Mouse (Mus musculus) embryonic facial prominence, embryonic 11.5 days (tissue): ENCODE results near the gene Drap1. TPM values are rescaled to one million over a fixed set of nuclear protein-coding genes. Genes with fewer than 3 reads are reported as not detected.
A peak's percentile ranks its signal among the peaks of the same experiment; 100 is the strongest.

Source experiments
- ATAC-seq: fragments of 200-750 bp; cut with Nextera tagmentation; replicated peaks from 2 replicates; pipeline ENCODE4 v1.8.0; 2017; ENCODE audit warnings: low read depth; ENCODE audit not compliant: insufficient number of reproducible peaks, low FRiP score, low TSS enrichment
- DNase-seq: peaks from one replicate; pipeline ENCODE4 v3.0.0-alpha.2; 2015; ENCODE audit warnings: low spot score
- H3K27ac ChIP-seq: fragments of 300-500 bp; sonication (generic); replicated peaks from 2 replicates; pipeline ENCODE4 v1.5.1; 2014; ENCODE audit warnings: mild to moderate bottlenecking, low read depth, low read length, control low read depth
- H3K27me3 ChIP-seq: fragments of 300-500 bp; sonication (generic); 2 replicates; pipeline ENCODE4 v1.6.1; 2014; ENCODE audit warnings: mild to moderate bottlenecking, low read length, moderate library complexity, mixed read lengths; ENCODE audit not compliant: control insufficient read depth, insufficient read depth
- H3K36me3 ChIP-seq: fragments of 300-500 bp; sonication (generic); replicated peaks from 2 replicates; pipeline ENCODE4 v1.6.1; 2014; ENCODE audit warnings: low read depth, mild to moderate bottlenecking, low read length, moderate library complexity, mixed read lengths; ENCODE audit not compliant: control insufficient read depth, insufficient read depth
- H3K4me1 ChIP-seq: fragments of 300-500 bp; sonication (generic); 2 replicates; pipeline ENCODE4 v1.6.1; 2014; ENCODE audit warnings: low read length, mixed read lengths; ENCODE audit not compliant: control insufficient read depth, insufficient read depth
- H3K4me2 ChIP-seq: fragments of 300-500 bp; sonication (generic); 2 replicates; pipeline ENCODE4 v1.6.1; 2014; ENCODE audit warnings: low read depth, mild to moderate bottlenecking, control low read depth, low read length, moderate library complexity
- H3K4me3 ChIP-seq: fragments of 300-500 bp; sonication (generic); 2 replicates; pipeline ENCODE4 v1.5.1; 2014; ENCODE audit warnings: low read depth, low read length, control low read depth
- H3K9ac ChIP-seq: fragments of 300-500 bp; sonication (generic); replicated peaks from 2 replicates; pipeline ENCODE4 v1.6.1; 2014; ENCODE audit warnings: mild to moderate bottlenecking, control low read depth, low read length
- H3K9me3 ChIP-seq: fragments of 300-500 bp; sonication (generic); replicated peaks from 2 replicates; pipeline ENCODE4 v1.6.1; 2016; ENCODE audit warnings: mild to moderate bottlenecking, low read length, inconsistent platforms, mixed read lengths; ENCODE audit not compliant: control insufficient read depth
- WGBS: fragments of 180-500 bp; shearing (Covaris S2); extraction: QIAGEN DNeasy Blood & Tissue Kit; methylation state at CpG from one replicate; pipeline ENCODE4 v1.1.7; 2014; 5-methylcytosine and 5-hydroxymethylcytosine counted together
- polyA plus RNA-seq: library from polyadenylated mRNA; unstranded; fragments of >200 nt; fragmentation: Nextera tagmentation; extraction: Ambion mirVana; gene quantifications from 2 replicates; pipeline ENCODE4 v1.2.1, GENCODE M21; 2014

Drap1 gene
- polyA plus RNA-seq, 1 experiment from 2014 or later = 213 TPM

- no peaks in the 10 kb centered on the region for H3K36me3 ChIP-seq
- H3K4me2 ChIP-seq = peak within 1 kb of the TSS; percentile 91
- peaks cover 8% of the 10 kb centered on the region for H3K4me1 ChIP-seq
- H3K9me3 ChIP-seq = no peaks in the 10 kb centered on the region
- no peak within 1 kb of the TSS for H3K27ac ChIP-seq
- peak within 1 kb of the TSS; percentile 50 for H3K4me3 ChIP-seq
- WGBS = 2% methylated on average over 70 of the region's 70 CpGs
- H3K9ac ChIP-seq = 0 out of 2 replicates have a peak within 1 kb of the TSS, but pooled peaks have one; percentile 34
- ATAC-seq = peak; percentile 46; the same call in 1 of the 2 replicates
- peak; percentile 67 for DNase-seq
- peaks cover 35% of the 10 kb centered on the region for H3K27me3 ChIP-seq
Observed at GRCm38 (mm10) chr19:5447515-5448353, 23.0 kb upstream of the Drap1 start, which contains the start of gene Fosl1. TSS of gene Fosl1 (plus strand) at chr19:5447547.

- DNase-seq = no peak
- Histone ChIP-seq H3K27ac (no peak overlapping the region), H3K27me3 (peaks cover 35% of the 10 kb centered on the region), H3K9ac (no peak overlapping the region), H3K4me2 (no peak overlapping the region), H3K9me3 (no peaks in the 10 kb centered on the region), H3K4me3 (no peak overlapping the region), H3K4me1 (peaks cover 8% of the 10 kb centered on the region), H3K36me3 (no peaks in the 10 kb centered on the region)
- 91% methylated on average over 5 of the region's 5 CpGs for WGBS
- ATAC-seq = no peak
Observed at GRCm38 (mm10) chr19:5445747-5446146, 21.0 kb upstream of the Drap1 start.

- no peak for DNase-seq
- H3K27ac ChIP-seq = no peak overlapping the region
- no peak overlapping the region for H3K4me2 ChIP-seq
- no peaks in the 10 kb centered on the region for H3K36me3 ChIP-seq
- H3K4me3 ChIP-seq = no peak overlapping the region
- H3K9ac ChIP-seq = no peak overlapping the region
- peaks cover 8% of the 10 kb centered on the region for H3K4me1 ChIP-seq
- 30% methylated on average over 7 of the region's 7 CpGs for WGBS
- 0 out of 2 replicates have a peak, but pooled peaks cover 3% of the 10 kb centered on the region for H3K9me3 ChIP-seq
- H3K27me3 ChIP-seq = peaks cover 31% of the 10 kb centered on the region
- no peak for ATAC-seq
Observed at GRCm38 (mm10) chr19:5444954-5445353, 20.2 kb upstream of the Drap1 start.

- H3K4me3 ChIP-seq = no peak overlapping the region
- DNase-seq = no peak
- 0 out of 2 replicates have a peak, but pooled peaks cover 3% of the 10 kb centered on the region for H3K9me3 ChIP-seq
- no peak for ATAC-seq
- no peak overlapping the region for H3K4me2 ChIP-seq
- H3K9ac ChIP-seq = no peak overlapping the region
- H3K36me3 ChIP-seq = no peaks in the 10 kb centered on the region
- peaks cover 27% of the 10 kb centered on the region for H3K27me3 ChIP-seq
- peaks cover 8% of the 10 kb centered on the region for H3K4me1 ChIP-seq
- no peak overlapping the region for H3K27ac ChIP-seq
- 66% methylated on average over 9 of the region's 9 CpGs for WGBS
Observed at GRCm38 (mm10) chr19:5444371-5444908, 19.7 kb upstream of the Drap1 start.

GRCm38 (mm10) chr19:5433951-5434350 lies 9.2 kb upstream of the Drap1 start:
- Histone ChIP-seq H3K9ac (no peak overlapping the region; the same call in 1 of the 2 replicates), H3K4me3 (no peak overlapping the region; the same call in 1 of the 2 replicates), H3K36me3 (no peaks in the 10 kb centered on the region), H3K9me3 (no peaks in the 10 kb centered on the region), H3K27me3 (no peaks in the 10 kb centered on the region), H3K27ac (no peak overlapping the region), H3K4me2 (peak overlapping the region; percentile 64; the same call in 1 of the 2 replicates), H3K4me1 (peaks cover 4% of the 10 kb centered on the region; the same call in 1 of the 2 replicates)
- no peak for ATAC-seq
- DNase-seq = no peak
- 66% methylated on average over 7 of the region's 7 CpGs for WGBS

- peak; percentile 63 for ATAC-seq
- peaks cover 4% of the 10 kb centered on the region; the same call in 1 of the 2 replicates for H3K4me1 ChIP-seq
- H3K9me3 ChIP-seq = no peaks in the 10 kb centered on the region
- WGBS = 6% methylated on average over 16 of the region's 16 CpGs
- H3K4me3 ChIP-seq = peak overlapping the region; percentile 17
- H3K9ac ChIP-seq = peak overlapping the region; percentile 51
- H3K4me2 ChIP-seq = peak overlapping the region; percentile 64
- no peak overlapping the region for H3K27ac ChIP-seq
- H3K36me3 ChIP-seq = no peaks in the 10 kb centered on the region
- DNase-seq = peak; percentile 68
- no peaks in the 10 kb centered on the region for H3K27me3 ChIP-seq
Observed at GRCm38 (mm10) chr19:5432992-5433852, 8.4 kb upstream of the Drap1 start.

- whole genome bisulfite sequencing = 81% methylated on average over 4 of the region's 4 CpGs
- ATAC-seq = no peak
Observed at GRCm38 (mm10) chr19:5431911-5432464, 7.2 kb upstream of the Drap1 start.

More at GRCm38 (mm10) chr19:5431911-5432464, 7.2 kb upstream of the Drap1 start:
- DNase-seq = no peak
- Histone ChIP-seq H3K36me3 (no peaks in the 10 kb centered on the region), H3K27me3 (no peaks in the 10 kb centered on the region), H3K4me3 (no peak overlapping the region), H3K9me3 (no peaks in the 10 kb centered on the region), H3K4me2 (no peak overlapping the region), H3K9ac (no peak overlapping the region), H3K4me1 (peaks cover 4% of the 10 kb centered on the region; the same call in 1 of the 2 replicates), H3K27ac (no peak overlapping the region)
